ENCODE assay signal across 8 mouse cellular contexts in genomic region chr13:37854455-37855220, GRCm38 (mm10).
A peak's percentile ranks its signal among the peaks of the same experiment; 100 is the strongest.
DNase-seq lines count a peak whose midpoint lies in the region; ATAC-seq lines count a peak whose summit lies in the region.

No protein-coding gene starts in this region.

- peak overlapping the region; percentile 64 for H3K4me2 ChIP-seq in limb, embryonic 12.5 days

- H3K27ac ChIP-seq in limb, embryonic 12.5 days, result peak overlapping the region; percentile 19; the same call in 1 of the 2 replicates

- H3K4me3 ChIP-seq in limb, embryonic 12.5 days (replicated peaks), result peak overlapping the region; percentile 31

- peak; percentile 45 for DNase-seq in thymus, postnatal 0 days (ENCODE audit: low spot score)
- DNase-seq in thymus, postnatal 14 days, result no peak
- DNase-seq in naive thymus-derived CD4-positive, alpha-beta T cell, adult 2 months (ENCODE audit: low read depth), result peak; percentile 36
- no peak for DNase-seq in frontal cortex, postnatal 14 days (ENCODE audit: low spot score in 2 of 2)
- no peak for DNase-seq in natural killer cell, adult 2 months (ENCODE audit: low spot score in 2 of 2)
- no peak for DNase-seq in spleen, adult 18-20 months

- H3K9me3 ChIP-seq in limb, embryonic 12.5 days, result no peaks in the 10 kb centered on the region

- ATAC-seq in erythroid progenitor cell, adult 5-6 weeks (replicated peaks; ENCODE audit: low FRiP score, poor library complexity, severe bottlenecking), result peak; percentile 32; the same call in 1 of the 2 replicates
- no peak for ATAC-seq in limb, embryonic 12.5 days (ENCODE audit: insufficient number of reproducible peaks, insufficient read depth, low FRiP score, low TSS enrichment, low read depth)

- H3K36me3 ChIP-seq in limb, embryonic 12.5 days, result no peaks in the 10 kb centered on the region

- H3K9ac ChIP-seq in limb, embryonic 12.5 days (replicated peaks), result no peak overlapping the region

- peaks cover 41% of the 10 kb centered on the region for H3K4me1 ChIP-seq in limb, embryonic 12.5 days (replicated peaks)

- WGBS in limb, embryonic 12.5 days, result 19% methylated on average over 14 of the region's 14 CpGs

- no peaks in the 10 kb centered on the region for H3K27me3 ChIP-seq in limb, embryonic 12.5 days

Comparison
In these comparisons a context has a peak if more than half of its experiments do, and no peak if none do; other contexts are left out.
1. DNase-seq: peak in thymus, postnatal 0 days (single experiment) and naive thymus-derived CD4-positive, alpha-beta T cell, adult 2 months (single experiment); none in thymus, postnatal 14 days (single experiment), frontal cortex, postnatal 14 days (0 of 2), natural killer cell, adult 2 months (0 of 2) and spleen, adult 18-20 months (0 of 2).